Mouse (Mus musculus) hindbrain, embryonic 15.5 days (tissue): Measurements from ENCODE around the gene Crb1. TPM values are rescaled to one million over a fixed set of nuclear protein-coding genes. Genes with fewer than 3 reads are reported as not detected.

Experiments
- ATAC-seq: fragments of 200-750 bp; cut with Nextera tagmentation; 2 replicates; pipeline ENCODE4 v1.8.0; 2017; ENCODE audit warnings: low read depth, moderate number of reproducible peaks, moderate TSS enrichment; ENCODE audit not compliant: low FRiP score
- H3K27ac ChIP-seq: fragments of 300-500 bp; sonication (generic); replicated peaks from 2 replicates; pipeline ENCODE4 v1.5.1; 2015; ENCODE audit warnings: mild to moderate bottlenecking, inconsistent platforms
- H3K27me3 ChIP-seq: fragments of 300-500 bp; sonication (generic); 2 replicates; pipeline ENCODE4 v1.6.1; 2015; ENCODE audit warnings: control low read depth, inconsistent platforms
- H3K36me3 ChIP-seq: fragments of 300-500 bp; sonication (generic); 2 replicates; pipeline ENCODE4 v1.6.1; 2015; ENCODE audit warnings: control low read depth, inconsistent platforms
- H3K4me1 ChIP-seq: fragments of 300-500 bp; sonication (generic); replicated peaks from 2 replicates; pipeline ENCODE4 v1.6.1; 2015; ENCODE audit warnings: control low read depth, inconsistent platforms
- H3K4me2 ChIP-seq: fragments of 300-500 bp; sonication (generic); 2 replicates; pipeline ENCODE4 v1.6.1; 2015; ENCODE audit warnings: moderate library complexity, mild to moderate bottlenecking, inconsistent platforms
- H3K4me3 ChIP-seq: fragments of 300-500 bp; sonication (generic); 2 replicates; pipeline ENCODE4 v1.5.1; 2015; ENCODE audit warnings: mild to moderate bottlenecking, inconsistent platforms
- H3K9ac ChIP-seq: fragments of 300-500 bp; sonication (generic); 2 replicates; pipeline ENCODE4 v1.6.1; 2015; ENCODE audit warnings: inconsistent platforms
- H3K9me3 ChIP-seq: fragments of 300-500 bp; sonication (generic); 2 replicates; pipeline ENCODE4 v1.6.1; 2016; ENCODE audit warnings: control low read depth, inconsistent platforms
- WGBS: fragments of 180-500 bp; shearing (Covaris S2); methylation state at CpG from one replicate; pipeline ENCODE4 v1.1.7; 2015; 5-methylcytosine and 5-hydroxymethylcytosine counted together
- polyA plus RNA-seq: library from polyadenylated mRNA; unstranded; fragments of >200 nt; fragmentation: Nextera tagmentation; extraction: Ambion mirVana; gene quantifications from 2 replicates; pipeline ENCODE4 v1.2.1, GENCODE M21; 2015

Crb1 gene
- polyA plus RNA-seq, 1 experiment from 2014 or later, result 1.4 TPM

DNA sequence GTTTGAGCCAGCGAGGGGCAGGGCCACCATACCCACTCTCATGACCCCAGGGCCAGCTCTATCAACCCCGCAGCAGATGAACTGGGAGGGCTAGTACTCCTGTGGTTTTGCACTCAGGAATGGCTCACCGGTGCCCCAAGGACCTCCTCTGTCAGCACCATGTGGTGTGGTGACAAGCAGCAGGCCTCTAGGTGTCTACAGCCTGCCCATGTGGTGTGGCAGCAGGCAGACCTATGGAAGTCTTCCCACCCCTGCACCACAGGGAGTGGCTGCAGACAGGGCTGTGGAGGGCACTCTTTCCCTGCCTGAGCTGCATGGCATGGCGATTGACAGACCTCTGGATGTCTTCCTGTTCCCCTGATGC is 2.7 kb upstream of the Crb1 start:
- ATAC-seq, result no peak
- Histone ChIP-seq H3K9ac (no peak overlapping the region), H3K27me3 (no peaks in the 10 kb centered on the region), H3K9me3 (no peaks in the 10 kb centered on the region), H3K27ac (no peak overlapping the region), H3K4me2 (no peak overlapping the region), H3K4me1 (peaks cover 12% of the 10 kb centered on the region; the same call in 1 of the 2 replicates), H3K36me3 (no peaks in the 10 kb centered on the region), H3K4me3 (no peak overlapping the region)
- 39% methylated on average over 4 of the region's 4 CpGs for WGBS

GRCm38 (mm10) chr1:139378861-139379620 is 2.1 kb upstream of the Crb1 start:
- H3K27me3 ChIP-seq, result no peaks in the 10 kb centered on the region
- H3K4me2 ChIP-seq, result no peak overlapping the region
- no peaks in the 10 kb centered on the region for H3K9me3 ChIP-seq
- H3K27ac ChIP-seq, result no peak overlapping the region
- peak; percentile 31; the same call in 1 of the 2 replicates for ATAC-seq
- no peak overlapping the region for H3K4me3 ChIP-seq
- no peaks in the 10 kb centered on the region for H3K36me3 ChIP-seq
- H3K9ac ChIP-seq, result no peak overlapping the region
- 23% methylated on average over 11 of the region's 11 CpGs for WGBS
- H3K4me1 ChIP-seq, result peaks cover 12% of the 10 kb centered on the region; the same call in 1 of the 2 replicates

DNA sequence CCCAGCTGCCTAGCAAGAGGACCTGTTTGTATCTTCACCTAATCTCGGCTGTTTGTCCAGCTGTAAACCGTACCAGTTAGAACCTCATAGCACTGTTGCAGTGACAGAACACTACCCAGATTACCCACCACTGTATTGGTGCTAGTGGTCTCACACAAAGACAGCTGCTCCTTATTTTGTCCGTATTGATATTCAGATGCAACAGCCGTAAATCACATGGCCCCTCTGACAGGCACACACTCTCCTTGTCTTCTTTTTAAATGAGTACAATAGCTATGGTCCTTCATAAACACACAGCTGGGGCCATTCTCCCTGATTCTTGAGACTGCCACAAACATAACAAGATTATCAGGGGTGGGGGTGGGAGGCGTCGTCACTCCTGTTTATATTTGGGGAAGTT is 1.0 kb downstream of the Crb1 start:
- peaks cover 12% of the 10 kb centered on the region; the same call in 1 of the 2 replicates for H3K4me1 ChIP-seq
- 11% methylated on average over 6 of the region's 6 CpGs for WGBS
- peak overlapping the region; percentile 53 for H3K4me2 ChIP-seq
- H3K9me3 ChIP-seq, result no peaks in the 10 kb centered on the region
- H3K27me3 ChIP-seq, result no peaks in the 10 kb centered on the region
- no peaks in the 10 kb centered on the region for H3K36me3 ChIP-seq
- peak overlapping the region; percentile 33 for H3K4me3 ChIP-seq
- ATAC-seq, result no peak
- 0 out of 2 replicates have a peak overlapping the region, but pooled peaks have one; percentile 22 for H3K9ac ChIP-seq
- no peak overlapping the region; the same call in 1 of the 2 replicates for H3K27ac ChIP-seq

GRCm38 (mm10) chr1:139371341-139371740 is 5.6 kb downstream of the Crb1 start:
- Histone ChIP-seq H3K4me3 (no peak overlapping the region), H3K9ac (no peak overlapping the region), H3K9me3 (no peaks in the 10 kb centered on the region), H3K4me2 (no peak overlapping the region), H3K4me1 (0 out of 2 replicates have a peak, but pooled peaks cover 7% of the 10 kb centered on the region), H3K27ac (no peak overlapping the region), H3K27me3 (no peaks in the 10 kb centered on the region), H3K36me3 (no peaks in the 10 kb centered on the region)
- ATAC-seq, result no peak
- 63% methylated on average over 6 of the region's 6 CpGs for WGBS

GRCm38 (mm10) chr1:139348566-139348965 is 28.3 kb downstream of the Crb1 start:
- Histone ChIP-seq H3K4me1 (peaks cover 21% of the 10 kb centered on the region), H3K4me3 (no peak overlapping the region), H3K9me3 (no peaks in the 10 kb centered on the region), H3K27ac (no peak overlapping the region), H3K36me3 (no peaks in the 10 kb centered on the region), H3K9ac (no peak overlapping the region), H3K27me3 (no peaks in the 10 kb centered on the region), H3K4me2 (no peak overlapping the region)
- ATAC-seq, result no peak
- 26% methylated on average over 4 of the region's 4 CpGs for WGBS

DNA sequence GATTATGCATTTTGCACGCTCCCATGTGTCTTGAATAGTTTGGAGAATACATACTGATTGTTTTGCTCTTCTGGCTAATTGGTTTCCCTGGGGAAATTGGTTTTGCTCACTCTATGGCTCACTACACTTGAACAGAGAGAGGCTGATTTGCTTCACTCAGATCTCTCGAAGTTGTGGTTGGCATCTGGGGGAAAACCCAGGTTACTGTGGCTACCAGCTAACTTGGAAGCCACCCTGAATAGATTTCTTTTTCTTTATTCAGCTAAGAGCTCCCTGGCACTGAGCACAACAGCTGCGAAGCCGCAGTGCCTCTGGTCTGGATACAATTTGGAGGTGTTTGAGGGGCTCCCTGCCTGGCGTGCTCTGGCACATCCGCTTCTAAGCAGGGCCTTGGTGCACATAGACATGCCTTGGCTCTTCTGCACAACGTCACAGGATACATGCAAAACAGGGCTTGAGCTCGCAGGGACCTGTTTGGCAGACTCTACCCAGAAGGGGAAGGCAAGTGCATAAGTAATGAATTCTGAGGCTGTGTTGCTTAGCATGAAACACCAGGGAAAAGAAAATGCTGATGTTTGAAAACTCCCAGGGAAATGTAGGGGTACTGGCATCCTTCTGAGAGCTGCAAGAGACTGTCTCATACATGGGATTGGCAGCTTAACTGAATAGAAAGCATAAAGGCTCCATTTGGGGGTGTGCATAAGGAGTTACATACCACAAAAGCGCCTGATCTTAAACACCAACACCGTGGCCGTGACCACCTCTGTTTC is 30.1 kb downstream of the Crb1 start:
- Histone ChIP-seq H3K27me3 (no peaks in the 10 kb centered on the region), H3K9ac (no peak overlapping the region), H3K4me1 (peaks cover 21% of the 10 kb centered on the region), H3K36me3 (no peaks in the 10 kb centered on the region), H3K9me3 (no peaks in the 10 kb centered on the region), H3K27ac (peak overlapping the region; percentile 75), H3K4me2 (peak overlapping the region; percentile 7; the same call in 1 of the 2 replicates), H3K4me3 (no peak overlapping the region)
- 32% methylated on average over 11 of the region's 11 CpGs for WGBS
- peak; percentile 94 for ATAC-seq

- H3K27me3 ChIP-seq, result no peaks in the 10 kb centered on the region
- no peak overlapping the region for H3K9ac ChIP-seq
- no peak overlapping the region for H3K4me2 ChIP-seq
- H3K9me3 ChIP-seq, result no peaks in the 10 kb centered on the region
- peak; percentile 7; the same call in 1 of the 2 replicates for ATAC-seq
- H3K4me1 ChIP-seq, result peaks cover 21% of the 10 kb centered on the region
- H3K27ac ChIP-seq, result peak overlapping the region; percentile 75
- 38% methylated on average over 6 of the region's 6 CpGs for WGBS
- no peaks in the 10 kb centered on the region for H3K36me3 ChIP-seq
- H3K4me3 ChIP-seq, result no peak overlapping the region
These were observed 30.8 kb downstream of the Crb1 start for GRCm38 (mm10) chr1:139346030-139346601.

- Histone ChIP-seq H3K9me3 (no peaks in the 10 kb centered on the region), H3K9ac (no peak overlapping the region), H3K27me3 (no peaks in the 10 kb centered on the region), H3K4me3 (no peak overlapping the region), H3K36me3 (no peaks in the 10 kb centered on the region), H3K27ac (no peak overlapping the region), H3K4me1 (no peaks in the 10 kb centered on the region), H3K4me2 (no peak overlapping the region)
- ATAC-seq, result peak; percentile 80
- WGBS, result 5% methylated on average over 1 of the region's 2 CpGs
These were observed 36.6 kb downstream of the Crb1 start for GRCm38 (mm10) chr1:139340178-139340859.

DNA sequence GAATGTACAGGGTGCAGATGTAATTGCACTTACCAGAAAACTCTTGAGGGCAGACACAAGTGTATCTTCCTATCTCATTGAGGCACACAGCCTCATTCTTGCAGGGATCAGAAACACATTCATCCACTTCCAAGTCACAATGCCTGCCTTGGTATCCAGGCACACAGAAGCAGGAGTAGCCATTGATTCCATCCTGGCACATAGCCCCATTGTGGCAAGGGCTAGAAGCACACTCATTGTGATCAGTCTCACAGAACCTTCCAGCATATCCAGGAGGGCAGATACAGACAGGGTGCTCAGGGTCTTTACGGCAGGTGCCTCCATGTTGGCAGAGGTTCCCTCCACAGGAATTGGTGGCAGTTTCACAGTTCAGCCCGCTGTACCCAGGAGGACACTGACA is 39.9 kb downstream of the Crb1 start:
- WGBS, result 69% methylated on average over 2 of the region's 2 CpGs

GRCm38 (mm10) chr1:139328811-139329210 is 48.1 kb downstream of the Crb1 start:
- WGBS, result 83% methylated on average over 1 of the region's 1 CpGs
- Histone ChIP-seq H3K4me1 (no peaks in the 10 kb centered on the region), H3K36me3 (no peaks in the 10 kb centered on the region), H3K27ac (no peak overlapping the region), H3K4me2 (no peak overlapping the region), H3K9me3 (no peaks in the 10 kb centered on the region), H3K4me3 (no peak overlapping the region), H3K27me3 (no peaks in the 10 kb centered on the region), H3K9ac (no peak overlapping the region)
- ATAC-seq, result no peak

More for the DNA sequence above, 39.9 kb downstream of the Crb1 start:
- no peak overlapping the region for H3K4me3 ChIP-seq
- H3K9ac ChIP-seq, result no peak overlapping the region
- peak; percentile 54; the same call in 1 of the 2 replicates for ATAC-seq
- H3K27ac ChIP-seq, result no peak overlapping the region
- no peaks in the 10 kb centered on the region for H3K9me3 ChIP-seq
- no peak overlapping the region for H3K4me2 ChIP-seq
- H3K4me1 ChIP-seq, result no peaks in the 10 kb centered on the region
- H3K36me3 ChIP-seq, result no peaks in the 10 kb centered on the region
- H3K27me3 ChIP-seq, result no peaks in the 10 kb centered on the region

- H3K4me2 ChIP-seq, result no peak overlapping the region
- no peaks in the 10 kb centered on the region for H3K27me3 ChIP-seq
- H3K27ac ChIP-seq, result no peak overlapping the region
- 89% methylated on average over 5 of the region's 5 CpGs for WGBS
- no peak overlapping the region for H3K4me3 ChIP-seq
- H3K36me3 ChIP-seq, result no peaks in the 10 kb centered on the region
- no peak overlapping the region for H3K9ac ChIP-seq
- no peaks in the 10 kb centered on the region for H3K9me3 ChIP-seq
- H3K4me1 ChIP-seq, result no peaks in the 10 kb centered on the region
- ATAC-seq, result no peak
These were observed 48.6 kb downstream of the Crb1 start for GRCm38 (mm10) chr1:139328286-139328685.
